Mouse (Mus musculus) liver, embryonic 14.5 days (tissue): ENCODE results near the gene Klhl22. TPM values are rescaled to one million over a fixed set of nuclear protein-coding genes. Genes with fewer than 3 reads are reported as not detected.

Experiments used
- ATAC-seq: fragments of 200-750 bp; cut with Nextera tagmentation; 2 replicates; pipeline ENCODE4 v1.8.0; 2017; ENCODE audit warnings: moderate number of reproducible peaks, mild to moderate bottlenecking, moderate library complexity; ENCODE audit not compliant: insufficient read depth
- DNase-seq, 3 experiments: peaks; one replicate each; pipeline ENCODE4 v3.0.0-alpha.2; 2012 to 2013; ENCODE audit warnings: low read depth in 3 of 3, low spot score in 3 of 3
- H3K27ac ChIP-seq: fragments of 300-500 bp; sonication (generic); 2 replicates; pipeline ENCODE4 v1.5.1; 2014; ENCODE audit warnings: moderate library complexity, mild to moderate bottlenecking, control low read depth, inconsistent platforms
- H3K27me3 ChIP-seq: fragments of 300-500 bp; sonication (generic); 2 replicates; pipeline ENCODE4 v1.6.1; 2014; ENCODE audit warnings: mild to moderate bottlenecking, low read length, moderate library complexity; ENCODE audit not compliant: control insufficient read depth, insufficient read depth
- H3K36me3 ChIP-seq: fragments of 300-500 bp; sonication (generic); replicated peaks from 2 replicates; pipeline ENCODE4 v1.6.1; 2014; ENCODE audit warnings: low read depth; ENCODE audit not compliant: control insufficient read depth, insufficient read depth
- H3K4me1 ChIP-seq, 2 experiments: fragments of 200-500 bp in 1 of 2; fragments of 300-500 bp in 1 of 2; sonication (generic) in 1 of 2; replicated peaks; 2 replicates each; pipeline ENCODE4 v1.6.1; 2012 to 2014; ENCODE audit warnings: antibody characterized with exemption in 1 of 2, inconsistent platforms in 1 of 2, low read length in 1 of 2; ENCODE audit not compliant: control insufficient read depth in 2 of 2, insufficient read depth in 2 of 2
- H3K4me2 ChIP-seq: fragments of 300-500 bp; sonication (generic); 2 replicates; pipeline ENCODE4 v1.6.1; 2014; ENCODE audit warnings: low read depth, mild to moderate bottlenecking, control low read depth, moderate library complexity
- H3K4me3 ChIP-seq, 2 experiments: fragments of 200-500 bp in 1 of 2; fragments of 300-500 bp in 1 of 2; sonication (generic) in 1 of 2; 2 replicates each; pipeline ENCODE4 v1.5.1; 2012 to 2014; ENCODE audit warnings: low read depth in 2 of 2, low read length in 2 of 2, mild to moderate bottlenecking in 2 of 2, control low read depth in 1 of 2, inconsistent platforms in 1 of 2, moderate library complexity in 1 of 2; ENCODE audit not compliant: insufficient read depth in 1 of 2
- H3K9ac ChIP-seq: fragments of 300-500 bp; sonication (generic); replicated peaks from 2 replicates; pipeline ENCODE4 v1.6.1; 2014; ENCODE audit warnings: mild to moderate bottlenecking, control low read depth, moderate library complexity
- H3K9me3 ChIP-seq: fragments of 300-500 bp; sonication (generic); 2 replicates; pipeline ENCODE4 v1.6.1; 2016; ENCODE audit warnings: low read length, mixed read lengths; ENCODE audit not compliant: control insufficient read depth
- CTCF ChIP-seq: IDR thresholded peaks from 2 replicates; pipeline ENCODE4 v1.5.1; 2016; ENCODE audit warnings: antibody characterized with exemption, low read depth, control low read depth
- EP300 ChIP-seq: IDR thresholded peaks from 2 replicates; pipeline ENCODE4 v1.6.1; 2016; ENCODE audit warnings: antibody characterized with exemption, low read depth
- WGBS: fragments of 180-500 bp; shearing (Covaris S2); extraction: QIAGEN DNeasy Blood & Tissue Kit; methylation state at CpG from one replicate; pipeline ENCODE4 v1.1.7; 2014; ENCODE audit not compliant: insufficient replicate concordance; 5-methylcytosine and 5-hydroxymethylcytosine counted together
- polyA plus RNA-seq, 2 experiments: library from polyadenylated mRNA; depleted of rRNA in 1 of 2; stranded (reverse) in 1 of 2; unstranded in 1 of 2; fragments of >200 nt; fragmentation: Nextera tagmentation in 1 of 2; extraction: Ambion mirVana in 1 of 2; gene quantifications; 2 replicates each; pipeline versions ENCODE4 v1.2.1 to v1.2.3; 2012 to 2014

Klhl22 gene
- polyA plus RNA-seq, 2 experiments, result 11.6 to 14.0 TPM

DNA sequence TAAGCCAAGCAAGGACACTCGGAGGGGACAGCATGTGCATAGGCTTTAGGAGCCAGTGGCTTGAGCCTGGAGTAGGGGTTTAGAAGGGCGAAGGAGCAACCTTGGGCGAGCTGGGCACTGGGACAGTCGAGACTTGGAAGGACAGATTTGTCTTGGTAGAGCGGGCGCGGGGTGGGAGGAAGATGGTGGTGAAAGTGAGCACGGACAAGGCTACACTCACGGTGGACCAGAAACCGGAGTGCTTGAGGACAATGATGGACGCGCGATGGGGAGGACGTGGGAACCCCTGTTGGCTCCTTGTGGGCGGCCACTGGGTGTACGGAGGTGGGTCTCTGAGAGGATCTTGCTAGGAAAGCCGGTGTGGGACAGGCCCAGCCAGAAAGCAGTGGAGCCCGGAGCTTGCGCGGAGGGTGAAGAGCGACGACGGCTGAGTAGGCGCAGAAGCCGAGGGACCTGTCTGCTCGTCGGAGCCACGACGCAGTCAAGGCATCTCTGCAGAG lies 38.4 kb downstream of the Klhl22 start:
- TF ChIP-seq EP300, result no peak
- no peak for TF ChIP-seq CTCF
- H3K27me3 ChIP-seq, result peaks cover 75% of the 10 kb centered on the region

DNA sequence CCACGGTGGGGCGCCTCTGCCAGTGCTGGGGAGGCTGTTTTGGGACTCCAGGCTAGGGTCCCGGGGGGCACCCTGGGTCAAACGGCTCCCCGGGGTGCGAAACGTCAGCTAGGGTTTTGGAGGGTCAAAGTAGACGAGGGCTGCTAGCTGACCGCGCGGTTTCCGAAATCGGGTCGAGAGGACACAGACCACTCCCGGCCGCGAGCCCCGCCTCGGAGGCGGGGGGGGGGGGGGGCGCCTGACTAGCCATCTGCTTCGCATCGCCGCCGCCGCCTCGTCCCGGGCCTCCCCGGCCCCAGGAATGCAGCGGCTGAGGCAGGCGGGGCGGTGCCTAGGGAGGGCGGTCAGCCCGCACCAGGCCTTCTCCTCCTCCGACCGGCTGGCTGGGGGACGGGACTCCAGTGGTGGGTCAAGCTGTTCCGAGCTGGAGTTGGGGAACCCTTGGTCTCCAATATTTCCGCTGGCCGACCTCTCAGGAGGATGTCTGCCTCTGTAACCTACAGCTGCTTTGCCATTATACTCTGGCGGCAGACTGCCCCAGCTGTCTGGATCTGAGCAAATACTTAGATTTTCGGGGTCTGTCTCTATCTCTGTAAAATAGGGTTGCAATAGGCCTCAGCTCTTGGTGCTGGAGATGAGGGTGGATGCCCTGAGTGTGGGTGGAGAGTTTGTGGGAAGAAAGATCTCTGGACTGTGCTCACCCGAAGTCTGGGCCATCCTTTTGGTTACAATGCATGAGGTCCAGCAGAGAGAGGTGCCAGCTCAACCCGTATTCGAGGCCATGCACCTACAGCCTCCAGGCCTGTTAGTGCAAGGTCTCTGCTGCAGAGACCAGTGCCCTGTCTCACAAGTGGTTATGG lies 39.1 kb downstream of the Klhl22 start:
- H3K4me2 ChIP-seq, result peak overlapping the region; percentile 22
- TF ChIP-seq EP300 (no peak), CTCF (no peak)
- H3K9ac ChIP-seq, result no peak overlapping the region
- no peak overlapping the region for H3K27ac ChIP-seq
- no peaks in the 10 kb centered on the region for H3K4me1 ChIP-seq
- peaks cover 82% of the 10 kb centered on the region for H3K27me3 ChIP-seq
- DNase-seq (no peak), ATAC-seq (no peak)
- WGBS, result 6% methylated on average over 32 of the region's 45 CpGs
- H3K36me3 ChIP-seq, result no peaks in the 10 kb centered on the region
- peak overlapping the region; percentile 31 to 47 for H3K4me3 ChIP-seq
- H3K9me3 ChIP-seq, result no peaks in the 10 kb centered on the region

More for the DNA sequence above, 38.4 kb downstream of the Klhl22 start:
- WGBS, result 4% methylated on average over 29 of the region's 29 CpGs
- Histone ChIP-seq H3K36me3 (no peaks in the 10 kb centered on the region), H3K4me3 (peak overlapping the region; percentile 31 to 47), H3K9ac (no peak overlapping the region), H3K27ac (no peak overlapping the region), H3K4me2 (peak overlapping the region; percentile 49), H3K9me3 (no peaks in the 10 kb centered on the region), H3K4me1 (no peaks in the 10 kb centered on the region)
- no peak for ATAC-seq
- no peak for DNase-seq

DNA sequence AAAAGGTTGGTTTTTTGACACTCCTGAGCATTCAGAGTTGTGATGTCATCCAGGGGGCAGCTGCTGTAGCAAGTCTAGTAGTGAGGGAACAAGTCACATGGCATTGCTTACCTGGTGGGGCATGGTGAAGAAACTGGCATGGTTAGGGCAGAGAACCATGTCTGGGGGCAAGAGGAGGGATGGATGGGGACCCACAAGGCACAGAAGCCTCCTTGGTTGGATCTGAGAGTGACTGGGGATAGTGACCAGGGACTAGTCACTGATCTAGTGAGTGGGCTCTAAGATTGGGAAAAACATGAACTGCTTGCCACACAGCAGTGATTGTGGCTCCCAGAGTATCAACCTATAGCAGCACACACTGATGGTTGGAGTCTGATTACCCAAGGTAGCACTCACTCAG lies 40.2 kb downstream of the Klhl22 start:
- H3K4me2 ChIP-seq, result no peak overlapping the region
- no peak overlapping the region for H3K4me3 ChIP-seq
- H3K9me3 ChIP-seq, result no peaks in the 10 kb centered on the region
- H3K36me3 ChIP-seq, result no peaks in the 10 kb centered on the region
- H3K27me3 ChIP-seq, result peaks cover 92% of the 10 kb centered on the region
- TF ChIP-seq EP300 (no peak), CTCF (no peak)
- H3K27ac ChIP-seq, result no peak overlapping the region
- no peaks in the 10 kb centered on the region for H3K4me1 ChIP-seq
- no peak overlapping the region for H3K9ac ChIP-seq
- ATAC-seq, result no peak
- no peak for DNase-seq

DNA sequence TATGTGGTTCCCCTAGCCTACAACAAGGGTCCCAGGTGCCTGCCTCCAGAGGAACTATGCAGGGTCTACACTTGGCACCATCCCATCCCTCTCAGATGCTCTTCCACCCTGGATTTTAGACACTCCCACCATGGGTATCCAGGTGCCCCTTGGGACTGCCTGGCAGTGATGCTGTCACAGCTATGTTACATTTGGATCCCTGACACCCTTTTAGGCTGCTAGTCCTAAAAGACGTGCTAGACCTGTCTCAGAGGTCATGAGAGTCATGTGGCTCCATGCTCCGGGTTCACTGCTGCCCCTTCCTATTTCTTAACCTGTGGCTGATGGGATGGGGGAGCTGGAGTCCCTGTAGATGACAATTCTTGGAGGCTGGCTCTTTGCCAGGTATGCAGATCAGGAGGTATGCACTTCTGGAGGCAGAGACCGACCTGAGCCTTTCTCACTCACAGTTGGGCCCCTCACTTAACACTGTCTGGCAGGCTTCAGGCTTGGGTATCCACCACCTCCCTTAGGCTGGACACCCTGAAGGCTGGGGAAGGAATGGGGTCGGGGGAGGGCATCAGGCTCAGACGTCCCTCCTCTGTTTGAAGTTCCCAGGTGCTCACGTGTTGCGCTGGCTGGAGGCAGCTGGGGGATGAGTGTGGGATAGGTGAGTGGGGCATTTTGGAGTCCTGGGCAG lies 42.5 kb downstream of the Klhl22 start:
- H3K27ac ChIP-seq, result no peak overlapping the region
- H3K27me3 ChIP-seq, result peaks cover 98% of the 10 kb centered on the region
- WGBS, result 8% methylated on average over 7 of the region's 7 CpGs
- no peak overlapping the region for H3K4me3 ChIP-seq
- DNase-seq, result no peak
- no peaks in the 10 kb centered on the region for H3K4me1 ChIP-seq
- H3K9ac ChIP-seq, result no peak overlapping the region
- no peaks in the 10 kb centered on the region for H3K9me3 ChIP-seq
- H3K4me2 ChIP-seq, result no peak overlapping the region
- no peak for ATAC-seq
- no peak for TF ChIP-seq CTCF
- no peak for TF ChIP-seq EP300
- H3K36me3 ChIP-seq, result no peaks in the 10 kb centered on the region

DNA sequence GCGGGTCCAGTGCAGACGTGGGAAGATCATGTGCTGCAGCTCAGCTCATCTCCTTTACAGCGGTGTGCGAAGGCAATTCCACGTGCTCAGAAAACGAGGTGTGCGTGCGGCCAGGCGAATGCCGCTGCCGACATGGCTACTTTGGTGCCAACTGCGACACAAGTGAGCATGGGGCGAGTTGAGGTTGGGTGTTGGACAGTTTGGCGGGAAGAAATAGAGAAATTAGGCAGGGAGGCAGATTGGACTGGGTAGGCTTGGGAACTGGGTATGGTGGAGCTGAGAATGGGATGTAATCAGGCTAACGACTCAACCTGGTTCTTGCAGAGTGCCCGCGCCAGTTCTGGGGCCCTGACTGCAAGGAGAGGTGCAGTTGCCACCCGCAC lies 43.0 kb downstream of the Klhl22 start:
- no peak for DNase-seq
- Histone ChIP-seq H3K4me2 (no peak overlapping the region), H3K4me1 (no peaks in the 10 kb centered on the region), H3K36me3 (no peaks in the 10 kb centered on the region), H3K9me3 (no peaks in the 10 kb centered on the region), H3K27me3 (peaks cover 98% of the 10 kb centered on the region), H3K9ac (no peak overlapping the region), H3K4me3 (peak overlapping the region in 1 of 2 experiments; percentile 35; a peak in 2 of 4 replicates), H3K27ac (no peak overlapping the region)
- WGBS, result 9% methylated on average over 18 of the region's 18 CpGs
- TF ChIP-seq EP300 (no peak), CTCF (no peak)
- ATAC-seq, result no peak
